Mouse (Mus musculus) brain, embryonic 18.5 days (tissue): ENCODE measurements around the gene Runx1.

Experiments
- DNase-seq: peaks from one replicate; pipeline ENCODE4 v3.0.0-alpha.2; 2012; ENCODE audit warnings: low read depth, low spot score

The Runx1 gene

DNA sequence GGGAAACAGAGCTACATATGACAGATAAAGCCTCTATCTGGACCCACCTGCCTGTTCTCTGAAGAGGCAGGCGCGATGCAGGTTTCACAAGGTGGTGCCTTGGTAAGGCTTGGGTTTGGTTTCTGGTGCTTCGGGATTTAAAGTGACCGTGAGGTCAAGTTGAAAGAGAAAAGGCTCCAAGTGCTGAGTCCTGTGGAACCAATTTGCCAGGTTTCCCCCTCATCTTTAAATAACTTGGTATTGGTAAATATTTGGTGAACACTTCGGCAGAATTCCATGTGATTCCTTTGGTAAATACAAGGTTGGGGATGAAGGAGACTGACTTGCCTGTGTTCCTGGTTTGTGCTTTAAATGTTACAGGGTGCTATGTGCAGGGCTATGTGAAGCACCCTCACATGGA lies 169.2 kb downstream of the Runx1 start:
- DNase-seq = no peak

DNA sequence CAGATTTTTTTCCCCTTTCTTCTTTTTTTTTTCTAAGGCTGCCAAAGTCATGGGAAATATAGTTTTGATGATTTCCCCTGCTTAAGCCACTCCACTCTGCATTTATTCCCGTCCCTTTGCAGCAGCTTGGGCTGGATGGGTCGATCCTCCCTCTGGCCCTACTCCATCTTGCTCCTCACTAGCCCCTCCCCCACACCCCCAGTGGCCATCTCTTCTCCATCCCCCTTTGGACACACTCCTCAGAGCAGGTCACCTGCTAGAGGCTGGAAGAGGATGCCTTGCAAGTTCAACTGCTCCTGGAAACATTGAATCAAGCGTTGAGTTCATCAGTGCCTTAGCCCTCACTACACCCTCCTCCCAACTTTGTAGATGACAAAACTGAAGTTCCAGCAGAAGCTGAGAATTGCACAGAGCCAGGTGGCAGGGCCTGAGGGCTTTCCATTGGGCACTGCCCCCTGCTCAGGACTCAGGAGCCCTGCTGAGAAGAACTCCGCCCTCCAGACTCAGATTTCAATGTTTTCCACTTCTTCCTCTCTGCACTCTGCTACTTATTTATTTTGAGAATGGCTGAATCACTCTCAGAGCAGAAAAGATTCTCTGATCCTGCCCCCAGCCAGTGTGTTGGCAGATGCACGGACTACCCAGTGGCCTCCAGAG lies 171.5 kb downstream of the Runx1 start:
- no peak for DNase-seq

DNA sequence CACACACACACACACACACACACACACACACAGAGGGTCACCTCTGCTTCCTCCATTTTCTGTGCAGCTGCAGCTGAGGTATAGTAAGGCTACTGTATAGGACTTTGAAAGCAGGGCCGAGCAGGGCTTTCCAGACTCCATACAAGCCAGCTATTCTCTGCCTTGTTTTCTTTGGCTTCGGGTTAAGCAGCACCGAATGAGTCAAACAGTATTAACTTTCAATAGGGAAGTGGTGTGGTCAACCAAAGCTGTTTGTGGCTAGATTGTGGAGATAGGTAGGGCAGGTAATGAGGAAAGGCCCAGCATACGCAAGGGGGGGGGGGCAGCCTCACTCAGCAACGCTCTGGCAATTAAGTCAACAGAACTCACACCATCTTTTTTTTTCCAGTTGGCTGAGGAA lies 172.1 kb downstream of the Runx1 start:
- no peak for DNase-seq

DNA sequence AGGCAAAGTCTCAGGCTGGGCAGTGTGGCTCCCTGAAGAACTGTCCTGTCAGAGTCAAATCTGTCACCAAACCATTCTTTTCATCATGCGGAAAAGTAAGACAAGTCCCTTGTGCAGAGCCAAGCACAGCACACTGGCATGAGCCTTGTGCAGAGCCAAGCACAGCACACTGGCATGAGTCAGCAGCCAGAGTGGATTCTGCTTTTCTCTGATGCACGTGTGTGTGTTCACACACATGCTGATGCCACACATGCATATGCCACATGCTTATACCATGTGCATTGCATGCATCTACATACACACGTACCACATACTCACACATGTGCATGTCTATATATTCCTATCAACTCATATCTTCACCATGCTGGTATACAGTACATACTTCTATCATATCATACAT lies 174.7 kb downstream of the Runx1 start:
- no peak for DNase-seq

DNA sequence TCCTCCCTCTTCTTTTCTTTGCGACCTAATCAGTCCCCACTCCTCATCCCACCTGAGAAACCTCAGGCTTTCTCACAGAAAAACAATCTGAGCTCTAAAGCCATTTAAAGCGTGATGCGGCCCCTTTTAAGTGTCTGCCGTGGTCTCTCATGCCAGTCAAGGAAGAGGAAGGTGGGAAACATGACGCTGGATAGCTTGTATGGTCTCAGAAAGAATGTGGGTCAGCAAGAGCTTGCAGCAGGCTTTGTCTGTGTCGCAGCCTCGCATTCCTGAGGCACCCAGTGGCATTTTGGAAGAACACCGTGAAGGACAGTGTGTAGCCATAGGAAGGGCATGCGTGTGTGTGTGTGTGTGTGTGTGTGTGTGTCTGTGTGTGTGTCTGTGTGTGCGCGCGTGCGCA lies 179.8 kb downstream of the Runx1 start:
- no peak for DNase-seq

DNA sequence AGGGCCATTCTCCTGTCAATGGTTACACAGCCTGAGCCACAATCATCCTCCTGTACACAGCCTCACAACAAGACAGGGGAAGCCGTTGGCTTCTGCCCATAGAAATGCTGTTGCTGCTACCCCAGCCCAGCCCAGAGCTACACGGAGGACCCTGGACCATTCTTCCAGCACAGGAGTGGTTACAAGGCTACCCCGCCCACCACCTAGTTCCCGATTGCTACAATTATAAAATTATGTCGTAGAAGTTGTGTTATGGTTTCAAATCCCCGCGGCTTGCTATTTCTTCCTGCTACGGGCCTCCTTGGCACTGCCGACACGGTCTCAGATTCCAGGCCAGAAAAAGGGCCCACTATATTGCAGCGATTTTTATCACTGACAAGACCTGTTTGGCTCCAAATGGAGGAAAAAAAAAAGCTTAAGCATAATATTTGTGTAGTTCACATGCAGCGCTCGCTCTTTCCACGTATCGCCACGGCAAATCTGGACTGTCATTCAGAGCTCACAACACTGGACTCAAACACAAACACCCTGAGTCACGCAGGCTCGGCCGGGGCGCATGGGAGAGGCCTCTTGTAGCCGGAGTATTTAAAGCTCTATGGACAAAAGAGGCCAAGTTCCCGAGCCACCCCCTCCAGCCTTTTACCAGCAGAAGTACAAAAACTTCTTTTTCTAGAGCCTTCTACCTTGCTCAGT lies 180.4 kb downstream of the Runx1 start:
- no peak for DNase-seq

DNA sequence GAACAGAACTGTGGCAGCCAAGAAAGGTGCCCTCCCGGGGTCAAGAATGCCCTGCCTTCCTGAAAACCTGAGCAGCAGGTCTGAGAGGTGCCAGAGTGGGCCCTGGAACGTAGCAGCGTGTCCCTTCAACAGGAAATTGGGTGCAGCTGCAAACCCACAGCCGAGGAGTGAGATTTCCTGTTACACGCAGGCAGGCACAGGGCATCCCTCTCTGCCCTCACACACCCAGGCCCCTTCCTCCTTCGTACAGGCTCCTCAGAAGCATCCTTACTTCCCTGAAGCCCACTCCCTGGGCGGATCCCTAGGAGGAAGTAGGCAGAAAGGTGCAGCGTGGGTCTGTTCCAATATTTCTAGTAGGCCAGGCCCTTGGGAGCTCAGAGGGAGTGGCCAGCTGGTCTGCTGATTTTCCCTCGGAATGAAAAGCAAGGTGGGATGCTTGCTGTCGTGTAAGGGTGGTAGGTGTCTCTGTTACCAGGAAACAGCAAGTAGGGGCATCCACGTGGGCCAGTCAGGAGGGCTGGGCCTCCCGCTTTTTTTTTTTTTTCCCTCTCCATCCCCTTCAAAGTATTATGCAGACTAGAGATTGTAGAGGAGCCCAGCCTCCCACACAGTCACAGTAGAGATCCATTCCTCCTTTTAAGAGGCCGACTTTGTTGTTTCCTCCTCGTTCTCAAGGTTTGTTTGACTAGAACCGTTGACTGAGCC lies 181.1 kb downstream of the Runx1 start:
- no peak for DNase-seq

DNA sequence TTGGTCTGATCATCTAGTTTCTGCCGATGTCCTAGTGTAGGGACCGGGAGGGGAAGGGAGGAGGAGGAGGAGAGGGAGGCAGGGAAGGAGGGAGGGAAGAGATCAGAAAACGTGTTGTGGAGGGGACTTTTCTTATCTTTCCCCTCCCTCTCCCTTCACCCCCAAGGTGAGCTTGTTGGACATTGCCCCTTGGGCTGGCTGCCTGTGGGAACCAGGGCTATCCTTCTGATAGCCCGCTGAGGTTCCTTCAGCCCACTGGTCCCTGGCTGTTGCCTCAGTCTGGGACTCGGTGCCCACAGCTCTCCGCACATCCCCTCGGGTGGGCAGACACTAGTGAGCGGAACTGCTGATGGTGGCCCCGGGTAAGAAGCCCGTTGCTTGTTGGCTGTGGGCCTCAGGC lies 181.6 kb downstream of the Runx1 start:
- DNase-seq = no peak

DNA sequence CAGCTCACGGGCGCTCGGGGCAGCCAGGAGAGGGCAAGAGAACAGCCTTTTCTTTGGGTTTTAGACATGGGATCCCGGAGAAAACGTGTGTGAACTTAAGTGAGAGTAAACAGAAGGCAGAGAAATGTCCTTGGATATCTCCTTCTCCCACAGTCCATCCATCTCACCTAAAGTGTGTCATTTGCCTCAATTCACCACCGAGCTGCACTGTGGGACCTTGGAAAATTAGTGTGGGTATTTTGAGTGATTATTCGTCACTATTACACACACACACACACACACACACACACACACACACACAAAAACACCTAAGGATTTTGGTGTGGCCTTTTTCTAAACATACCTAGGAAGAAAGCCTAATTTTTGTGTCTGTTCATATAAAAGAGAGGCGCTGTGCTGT lies 183.7 kb downstream of the Runx1 start:
- DNase-seq = no peak

DNA sequence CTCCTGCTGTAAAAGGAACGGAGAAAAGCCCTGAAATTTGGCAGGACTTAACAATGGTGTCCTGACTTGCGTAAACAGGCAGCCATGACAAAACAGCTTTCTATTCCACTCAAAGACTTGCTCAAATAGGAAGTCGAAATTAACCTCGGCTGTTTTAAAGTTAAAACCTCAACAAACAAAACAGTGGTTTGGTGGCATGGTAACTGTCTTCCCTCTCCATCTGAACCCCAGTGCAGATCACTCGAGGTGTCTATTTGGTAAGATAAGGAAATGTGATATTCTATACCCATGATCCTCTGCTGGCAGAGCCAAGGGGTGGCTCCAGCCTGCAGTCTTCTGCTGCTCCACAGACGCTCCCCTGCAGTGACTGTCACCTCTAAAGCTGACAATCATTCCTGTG lies 184.9 kb downstream of the Runx1 start:
- no peak for DNase-seq

DNA sequence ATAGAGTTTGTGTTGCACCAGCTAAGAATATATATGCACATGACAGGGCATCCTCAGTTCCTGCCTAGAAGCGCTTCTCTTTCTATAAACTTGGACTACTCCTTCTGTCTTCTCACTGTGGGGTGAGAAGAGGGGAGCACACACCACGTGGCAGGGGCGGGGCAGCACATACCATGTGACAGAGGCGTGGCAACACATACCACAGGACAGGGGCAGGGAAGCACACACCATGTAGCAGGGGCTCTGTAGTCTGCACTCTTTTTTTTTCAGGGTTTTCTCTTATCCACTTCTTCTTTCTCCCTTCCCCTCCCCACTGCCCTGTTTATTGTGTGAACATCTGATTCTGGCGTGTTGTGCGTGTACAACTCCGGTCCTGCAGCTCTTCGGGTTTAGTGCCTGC lies 186.9 kb downstream of the Runx1 start:
- no peak for DNase-seq

DNA sequence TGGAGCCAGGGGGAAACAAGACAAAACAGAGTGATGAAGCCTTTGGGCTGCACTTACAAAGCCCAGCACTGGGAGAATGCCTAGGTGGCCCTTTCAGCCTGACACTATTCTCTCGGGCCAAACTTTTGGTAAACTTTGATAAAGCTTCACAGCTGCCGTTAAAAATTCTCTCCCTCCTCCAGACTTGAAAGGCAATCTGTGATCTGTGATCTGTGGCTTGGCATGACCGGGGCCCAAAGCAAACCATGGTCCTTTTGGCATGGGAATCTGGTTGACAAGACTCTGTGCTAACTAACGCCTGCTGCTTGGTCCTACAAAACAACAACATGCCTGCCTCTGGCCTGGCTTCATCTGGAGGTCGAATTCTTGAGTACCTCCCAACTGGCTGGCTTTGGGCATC lies 188.9 kb downstream of the Runx1 start:
- no peak for DNase-seq

DNA sequence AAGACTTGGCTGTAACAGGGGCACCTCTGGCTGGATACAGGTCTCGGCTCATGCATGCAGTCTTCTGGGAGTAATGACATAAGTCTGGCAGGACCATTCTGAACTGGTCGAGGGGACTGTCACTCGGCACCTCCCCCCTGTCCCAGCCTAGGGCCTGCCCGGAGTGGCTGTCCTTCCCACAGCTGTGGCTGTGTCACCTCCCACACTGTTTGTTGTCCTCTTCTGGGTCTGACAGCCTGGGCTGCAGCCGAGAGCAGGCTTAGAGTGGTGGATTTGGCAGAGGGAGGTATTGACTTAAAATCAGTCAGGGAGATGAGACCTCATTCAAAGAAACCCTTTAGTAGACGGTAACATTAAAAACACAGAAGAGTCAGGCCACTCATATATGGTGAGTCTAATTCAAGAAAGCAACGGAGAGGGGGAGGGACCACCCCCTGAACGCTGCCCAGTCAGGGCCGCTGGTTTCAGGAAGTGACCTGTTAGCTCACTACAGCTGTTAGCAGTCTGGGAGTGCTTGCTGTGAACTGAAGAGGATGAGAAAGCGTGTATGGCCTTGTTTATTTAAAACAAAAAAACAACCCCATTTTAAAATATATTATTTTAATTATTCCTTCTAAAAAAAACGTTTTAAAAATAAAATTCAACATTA lies 193.7 kb downstream of the Runx1 start:
- DNase-seq = no peak

DNA sequence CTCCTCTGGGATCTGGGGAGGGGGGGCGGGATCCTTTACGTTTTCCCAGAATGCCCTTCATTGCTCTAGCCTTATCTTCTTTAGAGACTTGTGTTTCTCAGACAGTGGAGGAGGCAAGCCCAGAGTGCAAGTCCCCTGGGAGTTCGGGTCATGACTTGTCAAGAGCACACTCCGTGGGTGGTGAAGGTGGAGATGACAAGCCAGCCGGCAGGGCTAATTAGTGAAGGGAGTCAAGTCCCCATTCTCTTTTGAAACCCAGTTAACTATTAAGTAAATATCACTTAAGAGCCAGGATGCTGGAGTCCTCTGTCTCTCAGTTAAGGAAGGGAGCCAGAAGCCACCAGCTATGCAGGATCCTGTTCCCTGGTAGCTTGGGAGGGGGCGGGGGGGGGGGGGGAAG lies 194.3 kb downstream of the Runx1 start:
- DNase-seq = no peak

DNA sequence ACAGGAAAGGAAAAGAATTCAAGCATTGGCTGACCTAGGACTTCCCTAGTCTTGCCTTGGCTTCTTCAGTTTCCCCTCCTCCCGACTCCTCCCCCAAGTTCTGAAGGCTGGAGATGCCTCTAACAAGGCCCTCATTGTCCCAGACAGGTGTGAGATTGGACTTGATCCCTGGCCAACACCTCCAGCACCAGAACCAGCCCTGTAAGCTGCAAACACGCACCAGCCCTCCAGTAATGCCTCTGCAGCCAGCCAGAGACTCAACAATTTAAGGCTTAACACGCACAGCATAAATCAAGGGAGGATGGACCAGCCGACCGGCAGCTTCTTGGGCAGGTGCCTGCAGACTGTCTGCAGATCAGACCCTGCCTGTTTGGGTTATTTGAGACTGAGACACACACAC lies 195.0 kb downstream of the Runx1 start:
- no peak for DNase-seq

DNA sequence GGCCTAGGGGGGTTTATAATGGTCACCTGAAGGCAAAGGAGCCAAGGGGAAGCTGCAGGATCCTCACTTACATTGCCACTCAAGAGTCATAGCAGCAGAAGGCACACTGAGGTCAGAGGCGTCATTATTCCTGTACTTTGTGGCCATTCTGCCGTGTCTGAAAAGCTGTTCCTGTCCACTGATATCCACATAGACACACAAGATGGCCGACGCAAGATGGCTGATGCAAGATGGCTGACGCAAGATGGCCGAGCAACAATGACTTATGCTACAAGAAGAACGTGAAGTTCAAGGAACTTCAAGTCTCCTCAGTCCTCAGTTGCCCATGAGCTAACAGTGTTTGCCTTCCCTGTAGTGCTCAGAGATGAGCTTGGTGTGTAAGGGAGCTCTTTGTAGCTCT lies 196.1 kb downstream of the Runx1 start:
- DNase-seq = no peak

DNA sequence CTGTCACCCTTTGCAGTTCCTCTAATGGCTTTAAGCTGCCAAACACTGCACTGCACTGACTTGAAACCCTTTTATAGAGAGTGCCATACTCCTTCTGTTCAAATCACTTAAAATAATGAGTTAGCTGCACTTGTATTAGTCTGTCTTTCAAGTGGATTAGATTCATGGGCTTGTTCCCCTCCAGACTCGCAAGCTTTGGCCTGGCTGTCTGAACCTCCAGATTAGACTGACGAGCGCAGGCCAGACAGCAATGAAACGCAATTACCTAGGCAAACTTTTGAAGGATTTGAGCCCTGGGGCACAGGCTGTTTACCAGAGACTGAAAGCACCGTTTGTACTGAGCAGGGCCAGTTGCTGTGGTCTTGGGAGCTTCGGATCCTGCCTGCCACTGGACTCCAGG lies 198.7 kb downstream of the Runx1 start:
- no peak for DNase-seq

DNA sequence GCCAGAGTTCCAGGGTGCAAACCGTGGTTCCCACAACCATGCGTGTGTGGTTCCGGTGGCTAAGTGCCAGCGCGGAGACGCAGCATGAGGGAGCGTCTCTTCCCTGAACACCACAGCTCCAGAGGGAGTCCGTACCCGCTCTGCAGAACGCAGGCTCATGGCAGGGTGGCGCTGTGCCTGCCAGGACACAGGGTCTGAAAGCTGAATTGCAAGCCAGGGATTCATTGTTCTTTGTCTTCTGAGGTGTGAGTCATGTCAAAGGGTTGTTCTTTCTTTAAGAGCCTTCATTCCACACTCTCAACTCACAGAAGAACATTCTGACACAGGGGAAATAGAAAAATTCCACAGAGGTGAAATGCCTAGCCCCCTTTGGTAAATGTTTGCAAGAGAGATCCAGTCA lies 202.0 kb downstream of the Runx1 start:
- DNase-seq = no peak

DNA sequence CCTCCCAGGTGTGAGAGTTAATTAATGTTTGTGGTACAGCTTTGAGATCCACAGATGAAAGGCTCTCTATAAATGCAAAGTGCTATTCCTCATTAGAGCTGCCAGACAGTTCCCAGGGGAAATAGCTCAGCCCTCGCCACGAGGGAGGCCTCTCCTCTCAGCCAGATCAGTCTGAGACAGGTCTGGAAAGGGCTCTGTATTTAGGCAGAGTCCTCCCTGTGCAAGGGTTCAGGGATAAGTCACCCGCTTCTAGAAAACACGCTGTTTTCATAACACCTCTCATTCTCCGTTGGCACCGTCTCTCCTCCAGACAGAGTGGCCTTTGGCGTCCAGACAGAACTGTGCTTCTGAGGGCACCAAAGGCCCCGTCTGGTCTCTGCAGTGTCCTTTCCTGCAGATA lies 204.1 kb downstream of the Runx1 start:
- DNase-seq = no peak

DNA sequence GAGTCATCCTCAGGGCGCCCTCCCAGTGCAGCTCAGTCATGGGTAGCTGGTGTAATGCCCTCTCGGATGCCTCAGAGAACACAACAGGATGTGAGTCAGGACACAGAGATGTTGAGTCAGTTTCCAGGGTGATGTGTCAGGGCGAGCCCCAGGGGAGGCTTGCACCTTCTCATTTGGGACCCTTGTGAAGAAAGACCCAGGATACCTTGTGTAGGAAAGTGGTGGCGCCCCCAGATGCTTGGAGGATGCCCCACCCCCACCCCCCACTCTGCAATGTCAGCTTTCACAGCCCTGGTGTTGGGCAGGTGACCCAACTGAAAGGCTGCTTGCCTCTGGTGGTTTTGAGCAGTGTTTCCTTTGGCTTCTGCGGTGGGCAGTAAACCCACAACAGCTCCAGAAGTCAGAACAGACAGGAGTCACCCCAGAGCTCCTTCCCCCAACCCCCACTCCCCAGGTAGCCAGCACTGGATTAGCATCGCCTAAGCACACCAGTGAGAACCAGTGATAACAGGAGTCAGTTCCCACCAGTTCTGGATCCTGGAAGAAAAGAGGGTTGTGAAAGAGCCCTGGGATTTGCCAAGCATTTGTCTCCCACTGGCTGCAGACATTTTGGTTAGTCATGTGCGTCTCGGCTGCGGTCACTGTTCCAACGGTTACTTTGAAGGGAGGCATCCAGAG lies 205.0 kb downstream of the Runx1 start:
- no peak for DNase-seq

DNA sequence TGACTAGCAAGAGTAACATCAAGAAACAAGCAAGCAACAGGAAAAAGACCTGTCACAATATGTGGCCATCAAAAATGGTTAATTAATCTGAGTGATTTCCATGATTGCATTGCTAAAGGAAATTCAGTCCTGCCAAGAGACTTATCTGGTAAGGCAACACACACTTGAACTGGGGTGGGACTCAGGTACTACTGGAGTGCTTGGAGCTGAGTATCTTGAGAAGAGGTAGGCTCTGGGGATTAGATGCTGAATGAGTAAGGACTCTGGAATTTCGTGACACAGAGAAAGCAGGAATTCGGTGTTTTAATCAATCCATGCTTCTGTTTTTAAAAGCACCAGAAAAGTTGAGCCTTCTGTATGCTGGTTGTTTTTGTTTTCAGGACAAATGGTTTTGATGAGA lies 209.1 kb downstream of the Runx1 start:
- no peak for DNase-seq

DNA sequence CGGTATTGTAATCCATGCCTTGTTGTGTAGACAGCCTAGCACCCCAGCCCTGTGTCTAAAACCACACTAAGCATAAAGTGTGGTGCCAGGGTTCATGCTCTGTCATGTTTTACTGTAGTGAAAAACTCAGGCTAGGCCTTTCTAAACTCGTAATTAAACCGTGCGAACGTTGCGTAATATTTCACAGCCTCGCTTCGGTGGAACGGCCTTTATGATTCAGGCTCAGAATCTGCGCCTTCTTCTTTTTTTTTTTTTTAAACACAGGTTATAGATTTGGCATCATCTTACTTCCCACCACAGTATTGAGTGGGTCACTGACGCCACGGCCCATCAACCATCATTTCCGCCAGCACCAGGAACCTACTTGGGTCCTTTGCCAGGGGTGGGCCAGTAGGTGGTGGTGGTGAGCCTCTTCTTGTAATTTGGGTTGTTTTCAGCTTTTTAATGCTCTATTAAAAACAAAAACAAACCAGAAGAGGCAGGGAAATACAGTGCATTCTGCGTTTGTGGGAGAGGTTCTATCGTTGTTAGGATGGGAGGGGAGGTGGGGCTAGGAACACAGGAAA lies 210.6 kb downstream of the Runx1 start:
- DNase-seq = no peak
